Mouse (Mus musculus): Measurements from ENCODE around the gene Gdf9.

Gene Gdf9

DNA sequence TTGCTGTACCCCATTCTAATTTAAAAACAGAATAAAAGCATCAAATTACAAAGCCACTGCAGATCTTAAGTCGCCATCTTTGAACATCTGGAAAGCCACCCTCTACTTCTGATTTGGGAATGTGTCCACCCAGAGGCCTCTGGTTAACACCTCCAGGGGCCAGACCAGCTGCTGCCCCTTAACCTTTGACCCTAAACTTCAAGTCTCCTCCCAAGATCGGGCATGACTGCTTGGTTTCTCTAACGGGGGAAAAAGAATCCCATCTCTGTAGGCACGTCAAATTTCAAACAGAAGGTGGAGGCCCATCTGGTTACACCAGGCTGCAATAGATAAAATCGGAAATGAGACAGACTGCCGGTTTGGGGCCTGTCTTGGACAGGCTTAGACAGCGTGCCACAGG, 47.0 kb downstream of the Gdf9 start:
- DNase-seq (ENCODE audit: low read depth, low spot score), result no peak

DNA sequence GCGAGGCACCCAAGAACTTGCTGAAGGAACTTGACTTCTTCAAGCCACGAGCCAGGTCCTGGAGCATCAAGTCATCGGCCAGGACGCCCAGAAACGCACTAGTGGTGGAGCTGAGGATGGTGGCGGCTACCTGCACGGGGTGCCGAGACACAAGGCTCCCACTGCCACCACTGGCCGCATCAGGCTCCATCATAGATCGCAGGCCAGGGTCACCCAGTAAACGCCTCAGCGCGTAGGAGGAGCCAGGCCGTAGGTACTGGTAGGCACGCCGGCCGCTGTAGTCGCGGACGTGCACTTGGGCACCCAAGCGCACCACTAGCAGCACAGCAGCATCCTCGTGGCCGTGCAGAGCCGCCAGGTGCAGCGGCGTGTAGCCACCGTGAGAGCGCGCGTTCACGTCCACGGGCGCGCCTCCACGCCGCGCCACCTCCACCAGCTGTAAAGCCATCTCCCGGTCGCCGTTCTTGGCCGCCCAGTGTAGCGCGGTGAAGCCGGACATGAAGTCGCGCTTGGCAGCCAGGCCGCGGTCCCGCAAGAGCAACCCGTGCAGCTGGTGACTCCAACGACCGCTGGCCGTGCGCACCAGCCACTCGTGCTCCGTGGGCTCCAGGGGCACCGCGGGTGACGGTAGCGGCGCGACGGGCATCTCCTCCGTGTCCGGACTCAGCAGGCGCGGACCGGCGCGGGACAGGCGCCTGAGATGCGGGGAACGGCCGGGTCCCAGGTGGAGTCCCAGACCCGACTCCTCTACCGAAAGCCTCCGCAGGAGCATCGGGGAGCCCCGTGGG, 47.8 kb downstream of the Gdf9 start:
- no peak for DNase-seq (ENCODE audit: low read depth, low spot score)

DNA sequence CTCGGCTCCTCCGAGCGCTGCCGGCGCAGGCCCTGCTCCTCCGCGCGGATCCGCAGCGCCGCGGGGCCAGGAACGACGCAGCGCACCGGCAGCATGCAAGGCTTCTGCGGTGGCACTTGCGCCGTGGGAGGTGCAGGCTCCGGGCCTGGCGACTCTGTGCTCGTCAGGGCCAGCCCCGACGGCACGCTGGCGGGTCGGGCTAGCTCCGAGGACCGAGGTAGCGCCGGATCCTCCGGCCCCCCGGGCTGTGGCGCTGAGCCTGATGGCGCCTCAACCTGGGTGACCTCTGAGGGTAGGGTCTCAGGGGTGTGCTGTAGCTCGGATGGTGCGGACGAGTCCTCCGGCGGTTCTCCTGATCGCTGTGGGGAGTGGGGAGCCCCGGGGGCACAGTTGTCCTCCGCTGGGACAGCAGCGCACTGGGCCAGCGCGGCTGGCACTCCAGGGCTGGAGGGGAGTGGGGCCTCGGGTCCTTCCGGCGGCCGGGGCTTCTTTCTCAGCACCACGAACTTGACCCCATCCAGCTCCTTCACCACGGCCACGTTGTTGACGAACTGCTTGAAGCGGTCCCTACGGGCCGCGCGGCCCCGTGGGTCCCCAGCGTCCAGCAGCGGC, 48.5 kb downstream of the Gdf9 start:
- no peak for DNase-seq (ENCODE audit: low read depth, low spot score)

DNA sequence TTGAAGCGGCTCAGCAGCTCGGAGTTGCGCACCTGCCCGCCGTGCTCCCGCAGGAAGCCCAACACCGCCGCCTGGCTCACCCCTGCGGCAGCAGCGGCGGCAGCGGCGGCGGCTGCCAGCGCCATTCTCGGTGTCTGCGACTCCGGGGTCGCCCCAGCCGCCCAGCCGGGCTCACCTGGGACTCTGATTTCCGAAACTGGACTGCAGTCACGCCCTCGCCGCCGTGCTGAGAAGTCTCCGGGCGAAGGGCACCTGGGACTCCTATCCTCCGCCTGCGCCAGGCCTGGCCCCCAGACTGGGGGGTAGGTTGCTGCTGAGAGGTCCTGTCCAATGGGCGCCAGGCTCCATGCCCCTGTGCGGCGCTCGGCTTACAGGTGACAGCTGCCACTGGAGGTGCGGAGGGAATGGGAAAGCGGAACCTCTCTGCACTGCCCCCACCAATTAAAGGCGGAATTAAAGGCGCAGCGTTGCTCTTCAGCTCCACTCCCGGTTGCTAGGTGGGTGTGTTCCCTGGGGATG, 49.0 kb downstream of the Gdf9 start, which contains the start of the genes Gm9945 and Sowaha:
Gene Gm9945 (plus strand): TSS at position 384 of the 519 bp plus-strand sequence.
Gene Sowaha (minus strand): TSS at position 492 of the 519 bp plus-strand sequence.
- no peak for DNase-seq (ENCODE audit: low read depth, low spot score)

DNA sequence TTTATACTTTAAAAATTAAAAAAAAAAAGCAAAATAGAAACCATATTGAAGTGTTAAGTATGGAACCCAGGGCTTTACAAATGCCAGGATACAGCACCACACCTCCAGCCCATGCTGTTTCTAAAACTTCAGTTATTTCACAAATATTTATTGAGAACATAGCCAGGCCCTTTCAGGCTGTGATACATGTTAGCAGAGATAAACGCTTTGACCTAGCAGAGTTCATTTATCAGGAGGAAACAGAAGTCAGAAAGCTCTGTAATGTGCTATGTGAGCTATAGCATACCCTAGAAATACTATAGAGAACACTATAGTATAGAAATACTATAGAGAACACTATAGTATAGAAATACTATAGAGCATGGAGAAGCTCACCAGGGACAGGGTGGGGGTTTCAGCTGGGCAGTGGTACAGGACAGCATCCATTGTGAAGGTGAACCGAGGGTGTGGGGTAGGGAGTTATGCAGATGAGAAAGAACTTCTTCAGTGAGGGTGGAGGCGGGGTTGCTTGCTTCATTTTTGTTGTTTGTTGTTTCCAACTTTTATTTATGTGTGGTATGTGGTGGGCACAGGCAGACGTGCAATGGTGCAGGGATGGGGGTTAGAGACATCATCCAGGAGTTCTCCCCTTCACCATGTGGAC, 50.4 kb downstream of the Gdf9 start:
- DNase-seq (ENCODE audit: low read depth, low spot score), result no peak

DNA sequence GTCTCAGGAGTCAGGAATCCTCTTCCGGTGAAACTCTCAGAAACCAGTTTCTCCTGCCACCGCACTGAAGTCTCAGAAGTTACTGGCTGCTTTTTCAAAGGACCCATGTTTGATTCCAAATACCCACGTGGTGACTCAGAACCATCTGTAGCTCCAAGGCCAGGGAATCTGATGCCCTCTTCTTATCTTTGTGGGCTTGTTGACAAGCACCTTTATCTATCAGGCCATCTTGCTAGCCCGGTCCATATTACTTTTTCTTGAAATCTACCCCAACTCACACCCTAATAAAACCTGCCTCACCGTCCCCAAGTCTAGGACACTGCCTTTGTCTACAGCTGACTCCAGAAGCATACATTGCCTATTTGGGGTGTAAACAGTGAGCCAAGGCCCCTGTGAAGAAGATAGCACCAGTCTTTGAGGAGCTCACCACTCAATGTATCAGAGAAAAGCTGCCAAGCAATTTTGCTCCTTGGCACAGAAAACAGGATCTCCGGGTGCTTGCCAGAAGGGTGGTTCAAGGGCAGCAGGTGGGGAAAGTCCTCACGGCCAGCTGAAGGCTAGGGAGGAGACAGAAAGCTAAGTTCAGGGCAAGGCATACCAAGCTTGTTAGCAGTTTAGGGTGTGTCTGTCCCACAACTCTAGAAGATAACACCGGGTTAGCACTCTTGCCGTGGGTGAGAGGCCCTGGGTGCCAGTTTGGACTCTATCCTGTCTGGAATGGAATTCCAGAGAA, 52.5 kb downstream of the Gdf9 start:
- DNase-seq (ENCODE audit: low read depth, low spot score), result no peak

DNA sequence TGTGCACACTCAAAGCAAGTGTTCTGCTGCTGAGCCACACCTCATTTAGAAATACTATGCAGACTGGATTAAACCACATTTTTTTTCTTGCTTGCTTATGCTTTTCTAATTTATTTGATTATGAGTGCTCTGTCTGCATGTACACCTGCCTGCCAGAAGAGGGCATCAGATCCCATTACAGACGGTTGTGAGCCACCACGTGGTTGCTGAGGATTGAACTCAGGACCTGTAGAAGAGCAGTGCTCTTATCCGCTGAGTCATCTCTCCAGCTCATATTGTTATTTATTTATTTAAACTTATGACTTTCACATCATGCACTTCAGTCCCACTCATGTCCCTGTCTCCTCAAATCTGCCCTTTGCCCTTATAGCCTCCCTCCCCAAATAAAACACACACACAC, 54.9 kb downstream of the Gdf9 start:
- no peak for DNase-seq (ENCODE audit: low read depth, low spot score)

DNA sequence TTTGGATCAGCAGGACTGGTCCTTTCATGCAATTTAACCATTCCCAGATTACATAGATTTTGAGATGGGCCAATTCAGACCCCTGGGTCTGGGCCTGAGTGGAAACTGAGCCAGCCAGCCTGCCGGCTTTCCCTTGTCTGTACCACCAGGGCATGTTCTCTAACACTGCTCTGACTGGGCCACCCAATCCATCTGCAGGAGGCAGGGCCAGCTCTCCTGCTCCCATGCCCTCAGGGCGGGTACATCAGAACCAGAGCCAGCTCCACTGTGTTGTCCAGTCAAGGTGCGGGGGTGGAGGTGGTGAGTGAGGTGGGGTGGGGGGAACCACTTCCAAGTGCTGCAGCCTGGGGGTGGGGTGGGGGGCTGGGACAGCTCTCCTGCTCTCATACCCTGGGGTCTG, 55.5 kb downstream of the Gdf9 start:
- no peak for DNase-seq (ENCODE audit: low read depth, low spot score)

DNA sequence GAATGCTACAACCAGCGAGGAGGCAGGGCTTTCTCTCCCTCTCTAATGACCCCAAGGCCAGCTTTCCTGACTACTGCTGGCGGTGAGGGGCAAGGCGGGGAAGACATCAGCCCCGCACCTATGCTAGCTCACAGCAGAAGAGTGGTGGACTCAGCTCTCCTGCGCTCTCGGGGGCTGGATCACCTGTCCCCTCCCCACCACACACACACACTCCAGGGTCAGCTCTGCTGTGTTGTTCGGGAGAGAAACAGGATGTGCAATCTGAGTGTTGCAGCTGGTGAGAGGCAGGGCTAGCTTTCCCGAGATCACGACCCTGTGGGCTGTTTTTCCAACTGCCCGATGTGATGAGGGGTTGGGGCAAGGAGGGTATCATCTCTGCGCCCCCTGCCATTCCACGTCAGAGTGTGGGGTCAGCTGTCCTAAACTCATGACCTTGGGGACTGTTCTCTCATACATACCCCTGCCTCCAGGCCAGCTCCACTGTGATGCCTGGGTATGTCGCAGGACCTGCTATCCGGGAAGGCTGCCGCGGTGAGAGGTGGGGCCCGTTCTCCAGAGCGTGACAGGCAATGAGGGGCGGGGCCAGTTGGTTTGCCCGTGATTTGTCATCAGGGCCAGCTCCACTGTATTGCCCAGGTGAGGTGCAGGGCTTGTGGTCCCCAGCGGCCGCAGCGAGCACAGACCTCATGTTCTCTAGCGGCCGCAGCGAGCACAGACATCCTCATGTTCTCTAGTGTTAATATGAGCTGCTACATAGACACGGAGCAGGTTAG, 56.2 kb downstream of the Gdf9 start:
- no peak for DNase-seq (ENCODE audit: low read depth, low spot score)

All from embryo, embryonic 11.5 days (tissue).